Mouse (Mus musculus) common myeloid progenitor, adult 5-6 weeks (primary cell): Measurements from ENCODE around the gene Vps26a. TPM values are rescaled to one million over a fixed set of nuclear protein-coding genes. Genes with fewer than 3 reads are reported as not detected.

Experiments used
- ATAC-seq: replicated peaks from 2 replicates; pipeline ENCODE4 v1.8.0; 2016; ENCODE audit warnings: low read depth, mild to moderate bottlenecking, moderate TSS enrichment, inconsistent platforms; ENCODE audit not compliant: poor library complexity, severe bottlenecking
- total RNA-seq: library from RNA; stranded (forward); fragments of 200-1000, 187-1606 nt; gene quantifications from 2 replicates; pipeline ENCODE4 v1.2.3, GENCODE M21; 2017

The Vps26a gene
- total RNA-seq: 76.1 and 81.7 TPM in 2 replicates

DNA sequence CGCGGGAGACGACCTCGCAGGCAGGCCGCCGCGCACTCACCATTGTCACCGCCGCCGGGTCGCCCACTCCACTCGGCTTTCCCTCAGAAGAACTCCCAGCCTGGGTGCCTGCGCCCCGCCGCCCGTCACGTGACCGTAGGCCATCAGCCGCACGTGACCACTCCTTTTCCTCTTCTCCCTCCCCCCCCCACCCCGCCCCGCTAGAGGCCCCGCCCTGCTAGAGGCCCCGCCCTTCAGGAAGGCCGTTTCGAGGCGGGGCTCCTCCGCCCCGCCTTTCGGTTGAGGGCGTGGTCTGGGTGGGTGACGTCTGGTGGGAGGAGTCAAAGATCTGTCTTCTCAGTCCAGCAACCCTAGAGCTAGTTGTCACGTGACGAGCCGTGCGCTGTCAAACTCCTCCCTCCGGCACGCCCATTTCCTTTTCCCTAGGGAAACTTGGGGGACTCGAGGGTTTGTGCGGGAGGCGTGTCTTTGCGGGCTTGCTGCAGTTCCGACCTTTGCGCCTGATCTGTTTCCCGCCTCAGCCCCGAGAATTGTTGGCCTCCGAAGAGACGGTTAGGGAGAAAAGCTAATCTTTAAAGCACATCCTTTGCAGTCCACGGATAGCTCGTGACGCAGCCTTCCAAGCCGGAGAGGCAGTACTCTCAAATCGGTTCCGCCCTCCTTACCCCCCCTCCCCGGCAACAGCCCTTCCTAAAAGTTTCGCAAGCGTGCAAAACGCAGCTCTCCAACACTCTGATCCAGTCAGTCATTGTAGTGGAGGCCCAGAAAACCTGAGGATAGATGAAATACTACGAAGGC is at the start of gene Vps26a:
TSS of gene Vps26a (minus strand) at position 188 of the 798 bp plus-strand sequence.
- ATAC-seq: peak; percentile 76

DNA sequence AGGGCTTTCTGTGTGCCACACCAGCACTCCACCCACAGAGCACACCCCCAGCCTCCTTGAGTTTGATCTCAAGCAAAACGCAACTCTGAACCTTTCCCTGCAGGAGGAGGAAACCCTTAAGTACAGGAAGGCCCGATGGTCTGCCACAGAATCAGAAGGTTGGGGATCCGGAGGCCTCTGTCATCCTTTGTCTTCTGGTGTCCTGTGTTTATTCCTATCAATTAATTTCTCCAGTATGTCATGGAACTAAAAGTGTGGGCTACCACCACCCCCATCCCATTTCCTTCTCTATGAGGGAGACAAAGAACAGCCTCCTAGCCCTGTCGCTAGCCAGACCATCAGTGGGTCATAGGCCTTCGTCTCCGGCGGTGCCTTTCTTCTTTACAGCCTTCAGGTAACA is 47.9 kb upstream of the Vps26a start:
- ATAC-seq: no peak

- peak; percentile 88 for ATAC-seq
Observed at GRCm38 (mm10) chr10:62532832-62533231, 46.2 kb upstream of the Vps26a start.

DNA sequence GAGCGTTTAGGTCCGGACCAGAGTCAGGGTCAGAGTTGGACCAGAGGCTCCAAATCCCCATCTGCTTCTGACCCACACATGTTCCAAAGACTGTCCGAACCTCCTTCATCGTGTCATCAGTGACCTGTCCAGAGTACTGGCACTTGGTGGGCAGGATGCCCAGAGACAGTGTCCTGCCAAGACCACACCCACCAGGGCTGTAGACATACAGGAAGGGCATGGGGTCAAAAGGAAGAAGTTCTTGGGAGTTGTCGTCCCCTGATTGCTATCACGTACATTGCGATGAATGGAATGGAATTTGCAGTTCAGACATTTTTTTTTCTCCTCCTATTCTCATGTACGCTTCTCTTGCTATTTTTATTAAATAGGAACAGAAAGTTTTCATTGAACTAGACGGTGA is 43.6 kb upstream of the Vps26a start:
- no peak for ATAC-seq

- no peak for ATAC-seq
Observed at GRCm38 (mm10) chr10:62527351-62527750, 40.7 kb upstream of the Vps26a start, which contains the start of gene Srgn. Gene Srgn (minus strand): TSS chr10:62527451.

GRCm38 (mm10) chr10:62522346-62522950 is 35.8 kb upstream of the Vps26a start:
- ATAC-seq: no peak

DNA sequence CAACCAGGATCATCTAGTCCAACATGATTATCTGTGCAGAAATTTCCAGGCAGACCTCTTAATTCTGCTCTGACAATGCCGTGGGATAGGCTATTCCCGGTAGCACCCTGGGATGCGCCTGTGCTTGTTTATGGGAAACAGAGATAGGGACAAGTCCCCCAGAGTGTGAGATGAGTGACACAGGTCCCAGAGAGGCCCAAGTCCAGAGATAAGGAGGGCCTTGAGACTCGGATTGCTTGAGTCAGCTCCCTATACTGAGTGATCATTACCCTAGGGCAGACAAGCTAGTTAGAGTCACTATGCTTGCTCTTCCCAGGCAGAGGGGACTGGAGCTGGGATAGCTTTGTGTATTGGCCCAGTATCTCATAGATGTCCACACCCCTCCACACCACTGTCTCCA is 35.2 kb upstream of the Vps26a start:
- ATAC-seq: no peak

DNA sequence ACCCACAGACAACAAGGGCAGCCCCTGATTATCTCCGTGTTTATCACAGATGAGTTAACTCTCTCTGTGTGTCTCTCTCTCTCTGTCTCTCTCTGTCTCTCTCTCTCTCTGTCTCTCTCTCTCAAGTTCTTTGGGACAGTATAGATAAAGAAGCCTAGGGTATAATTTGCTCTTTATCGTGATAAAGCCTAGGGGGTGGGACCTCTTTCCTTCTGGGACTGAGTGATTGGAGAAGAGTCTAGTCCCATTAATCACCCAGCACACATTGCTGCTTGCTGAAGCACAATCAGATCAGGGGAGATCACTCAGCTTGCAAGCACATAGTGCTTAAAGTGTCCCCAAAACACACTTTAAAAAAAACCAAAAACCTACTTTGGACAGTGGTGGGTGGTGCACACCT is 34.3 kb upstream of the Vps26a start:
- ATAC-seq: no peak

DNA sequence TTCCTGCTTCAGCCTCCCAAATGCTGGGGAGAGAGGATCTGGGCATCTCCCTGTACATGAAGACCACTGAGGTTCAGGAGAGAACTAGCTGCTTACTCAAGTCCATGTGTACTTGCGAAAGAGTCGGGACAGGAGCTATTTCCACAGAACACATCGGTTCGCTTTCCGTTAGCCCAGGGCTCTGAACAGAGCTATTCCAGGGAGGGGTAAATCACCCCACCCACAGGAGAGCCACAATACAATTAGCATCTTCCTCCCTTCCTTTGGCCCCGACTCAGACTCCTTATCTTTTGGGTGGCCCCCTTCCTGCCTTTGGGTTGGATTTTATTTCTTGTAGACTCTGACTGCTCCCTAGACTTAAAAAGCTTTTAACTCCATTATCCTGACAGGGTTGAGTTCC is 30.9 kb upstream of the Vps26a start:
- peak; percentile 52 for ATAC-seq

- ATAC-seq: no peak
Observed at GRCm38 (mm10) chr10:62512855-62513254, 26.2 kb upstream of the Vps26a start.

GRCm38 (mm10) chr10:62511528-62511927 is 24.9 kb upstream of the Vps26a start:
- ATAC-seq: peak; percentile 44

DNA sequence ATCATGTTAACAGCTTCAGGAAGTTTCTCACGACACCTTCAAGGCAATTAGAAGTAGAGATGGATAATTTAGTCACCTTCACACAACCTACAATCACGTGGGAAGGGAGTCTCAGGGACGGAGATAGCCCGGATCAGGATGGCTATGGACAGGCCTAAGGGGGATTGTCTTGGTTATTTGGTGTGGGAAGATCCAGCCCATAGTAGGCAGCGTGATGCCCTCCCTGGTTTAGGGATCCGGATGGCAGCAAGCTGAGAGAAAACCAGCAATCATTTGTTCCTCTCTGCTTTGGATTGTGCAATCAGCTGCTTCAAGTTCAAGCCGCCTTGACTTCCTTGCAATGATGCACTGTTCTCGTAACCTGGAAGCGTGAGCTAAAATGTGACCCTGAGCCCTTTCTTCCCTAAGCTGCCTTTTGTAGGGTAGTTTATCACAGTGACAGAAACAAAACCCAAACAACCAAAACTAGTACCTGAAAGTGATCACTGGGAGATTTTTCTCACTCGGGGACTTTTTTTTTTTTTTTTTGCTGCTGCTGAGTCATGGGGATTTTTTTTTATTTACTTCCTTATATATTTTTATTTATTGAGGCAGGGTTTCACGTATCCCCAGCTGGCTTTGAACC is 22.5 kb upstream of the Vps26a start:
- ATAC-seq: no peak

- ATAC-seq: peak; percentile 2
Observed at GRCm38 (mm10) chr10:62508459-62508858, 21.9 kb upstream of the Vps26a start.

GRCm38 (mm10) chr10:62507591-62508308 is 21.1 kb upstream of the Vps26a start:
- peak; percentile 49 for ATAC-seq

GRCm38 (mm10) chr10:62507071-62507470 is 20.5 kb upstream of the Vps26a start:
- no peak for ATAC-seq

DNA sequence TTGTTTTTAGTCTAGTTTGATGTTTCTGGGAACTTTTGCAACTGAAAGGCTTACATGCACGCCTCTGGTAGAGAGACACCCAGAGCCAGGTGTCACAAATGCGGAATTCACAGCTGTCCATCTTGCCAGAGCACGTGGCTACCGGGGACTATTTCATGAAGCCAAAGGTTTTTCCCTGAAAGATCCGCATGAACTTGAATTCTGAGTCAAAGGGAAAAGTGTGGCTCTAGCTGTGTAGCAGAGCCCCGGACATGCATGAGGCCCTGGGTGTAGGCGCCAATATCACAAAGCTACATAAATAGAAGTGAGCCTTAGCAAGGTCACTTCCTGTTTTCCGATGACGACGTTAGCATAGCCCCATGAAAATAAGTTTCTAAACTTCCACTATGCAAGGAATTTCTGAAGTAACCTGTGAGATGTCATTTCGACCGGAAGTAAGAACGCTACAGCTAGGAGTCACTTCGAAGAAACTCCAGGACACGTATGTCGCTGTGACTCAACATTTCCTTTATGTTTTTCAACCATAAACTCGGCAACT is 19.5 kb upstream of the Vps26a start:
- peak; percentile 17 for ATAC-seq

- ATAC-seq: no peak
Observed at GRCm38 (mm10) chr10:62505224-62505983, 18.8 kb upstream of the Vps26a start.

- no peak for ATAC-seq
Observed at GRCm38 (mm10) chr10:62503836-62504628, 17.4 kb upstream of the Vps26a start.

- peak; percentile 26 for ATAC-seq
Observed at GRCm38 (mm10) chr10:62503353-62503752, 16.7 kb upstream of the Vps26a start.
